Mouse (Mus musculus) large intestine, adult 2 months (tissue): ENCODE measurements at regions not wholly inside any gene's neighbourhood (a gene's known extent, or its start where the extent isn't known, plus 50 kb on each side); places are given as distances from the start of the nearest gene placed in this dataset.

ENCODE experiments used
- DNase-seq: peaks from one replicate; pipeline ENCODE4 v3.0.0-alpha.2; 2012; ENCODE audit warnings: low read depth, low spot score
- WGBS: fragments of 180-500 bp; shearing (Covaris S2); methylation state at CpG from one replicate; pipeline ENCODE4 v1.1.7; 2018; 5-methylcytosine and 5-hydroxymethylcytosine counted together

- whole genome bisulfite sequencing, result 60% methylated on average over 5 of the region's 5 CpGs
These were observed 338.4 kb downstream of the Rnd3 start for GRCm38 (mm10) chr2:50810336-50811066.

DNA sequence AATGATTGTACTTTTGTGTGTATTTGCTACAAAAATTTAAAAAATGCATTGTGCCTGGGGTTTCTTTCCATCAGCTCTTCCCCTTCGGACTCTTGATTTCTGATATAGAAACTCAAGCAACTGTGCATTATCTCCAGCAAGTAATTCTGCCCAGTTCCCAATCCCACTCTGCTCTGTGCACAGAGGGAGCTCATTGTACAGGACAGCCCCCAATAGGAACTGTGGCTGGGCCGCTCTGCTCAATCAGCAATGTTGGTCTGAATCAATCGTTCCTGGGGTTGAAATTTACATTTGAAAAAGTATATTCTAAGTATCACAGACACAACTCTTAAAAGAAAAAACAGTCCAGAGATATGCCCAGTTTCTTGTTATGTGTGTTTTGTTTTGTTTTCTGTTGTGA lies 339.1 kb downstream of the Rnd3 start:
- 88% methylated on average over 3 of the region's 3 CpGs for WGBS
- no peak for DNase-seq

More at GRCm38 (mm10) chr2:50810336-50811066, 338.4 kb downstream of the Rnd3 start:
- no peak for DNase-seq

DNA sequence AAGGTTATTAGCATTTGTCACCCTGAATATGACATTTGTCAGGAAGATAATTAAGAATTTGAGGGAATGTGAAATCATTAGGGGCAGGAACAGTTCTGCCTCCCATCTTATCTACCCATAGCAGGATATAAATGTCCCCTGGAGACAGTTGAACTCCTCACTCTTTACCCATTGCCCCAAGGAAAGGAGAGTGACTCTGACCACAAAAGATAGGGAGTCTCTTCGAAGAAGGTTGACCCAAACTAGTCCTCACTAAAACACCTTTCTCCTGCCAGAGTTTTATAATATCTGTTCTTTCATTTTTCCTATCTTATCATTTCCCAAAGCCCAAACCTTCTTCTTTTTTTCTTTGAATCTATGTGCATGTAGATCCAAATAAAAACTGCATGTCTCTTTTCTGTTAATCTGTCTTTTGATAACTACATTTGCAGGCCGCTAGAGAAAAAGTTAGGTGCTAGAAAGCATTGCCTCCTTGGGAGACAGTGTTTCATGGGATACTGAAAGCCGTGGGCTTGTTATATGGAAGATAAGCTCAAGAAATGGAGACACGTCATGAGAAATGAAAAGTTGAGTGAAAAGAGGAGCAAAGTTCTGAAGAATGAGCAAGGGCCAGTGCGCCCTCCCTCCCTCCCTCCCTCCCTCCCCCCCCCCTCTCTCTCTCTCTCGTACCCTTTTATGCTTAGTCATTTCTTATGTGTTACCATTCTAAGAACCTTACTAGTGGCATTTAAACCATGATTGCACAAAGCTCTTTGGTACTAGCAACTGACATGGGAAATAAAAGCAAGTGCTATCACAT lies 341.6 kb downstream of the Rnd3 start:
- DNase-seq, result no peak
- WGBS, result 89% methylated on average over 6 of the region's 6 CpGs

DNA sequence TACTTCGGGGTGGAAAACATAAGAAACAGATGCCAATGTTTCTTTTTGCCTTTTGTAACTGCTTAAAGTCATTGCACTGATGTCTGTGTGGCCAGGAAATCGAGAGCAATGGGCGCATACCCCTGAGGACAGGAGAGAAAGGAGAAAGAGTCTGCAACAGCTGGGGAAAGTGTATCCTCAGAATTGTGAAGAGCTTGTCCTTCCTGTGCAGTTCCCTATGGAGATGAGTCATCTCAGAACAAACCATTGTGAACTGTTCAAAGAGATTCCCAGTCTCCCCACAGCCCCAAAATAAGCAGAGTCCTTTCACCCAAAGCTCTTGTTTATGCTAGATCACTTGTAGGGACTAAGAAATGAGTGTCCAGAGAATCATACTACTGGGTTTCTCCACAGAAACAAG lies 343.3 kb downstream of the Rnd3 start:
- WGBS, result 80% methylated on average over 3 of the region's 3 CpGs
- no peak for DNase-seq

DNA sequence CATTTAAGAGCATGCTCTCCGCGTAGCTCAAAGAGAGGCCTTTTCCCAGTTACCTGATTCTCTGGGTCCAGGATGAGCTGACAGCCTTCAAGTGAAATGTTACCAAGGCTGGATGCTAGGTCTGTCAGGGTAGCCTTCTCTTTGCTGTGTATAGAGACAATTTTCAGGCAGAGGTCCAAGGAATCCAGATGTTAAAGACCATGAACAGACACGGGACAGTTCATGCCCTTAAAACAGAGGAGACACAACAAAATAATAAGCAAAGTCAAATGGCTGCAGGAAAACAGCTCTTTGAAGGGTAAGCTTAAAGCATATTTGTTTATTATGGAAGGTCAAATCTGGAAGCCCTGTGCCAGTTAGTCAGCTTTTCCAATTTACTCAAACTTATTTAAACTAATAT lies 352.8 kb downstream of the Rnd3 start:
- DNase-seq, result no peak
- 80% methylated on average over 3 of the region's 3 CpGs for WGBS

DNA sequence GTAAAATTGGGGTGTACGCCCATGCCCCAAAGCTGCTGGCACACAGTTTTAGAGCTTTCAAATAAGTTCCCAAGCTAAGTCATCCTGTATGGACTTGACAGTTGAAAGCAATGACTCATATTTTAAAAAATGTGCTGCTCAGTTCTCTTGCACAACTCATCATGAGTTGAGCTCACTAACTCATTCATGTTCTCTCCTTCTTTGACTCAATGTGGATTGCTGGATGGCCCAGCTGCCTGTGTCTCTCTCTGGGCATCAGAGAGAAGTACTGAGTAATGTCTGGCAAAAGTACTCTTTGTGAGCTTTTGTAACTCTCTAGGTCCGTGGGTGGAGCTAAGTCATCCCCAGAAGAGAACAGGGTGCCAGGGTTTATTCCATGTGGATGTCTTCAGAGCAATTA lies 355.3 kb downstream of the Rnd3 start:
- WGBS, result 75% methylated on average over 2 of the region's 2 CpGs
- no peak for DNase-seq

DNA sequence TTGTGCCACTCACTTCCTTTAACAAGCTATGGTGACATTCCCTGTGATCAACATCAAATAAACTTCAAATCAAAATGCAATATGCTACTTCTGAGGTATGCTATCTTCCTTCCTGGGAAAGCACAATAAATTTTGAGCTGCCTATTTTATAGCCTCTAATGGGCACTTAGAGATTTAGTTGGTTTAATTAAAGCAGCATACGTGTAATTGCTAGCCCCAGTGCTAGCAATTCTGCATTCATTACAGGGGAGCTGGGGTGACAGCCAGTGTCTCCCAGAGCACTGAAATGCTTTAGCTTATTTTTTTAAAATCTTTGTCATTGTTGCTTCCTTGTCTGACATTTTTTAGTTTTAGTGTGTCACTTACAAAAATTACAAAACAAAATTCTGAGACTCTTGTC lies 355.8 kb downstream of the Rnd3 start:
- DNase-seq, result no peak
- 60% methylated on average over 1 of the region's 1 CpGs for WGBS

GRCm38 (mm10) chr2:50789051-50789651 lies 359.8 kb downstream of the Rnd3 start:
- 56% methylated on average over 4 of the region's 4 CpGs for WGBS

DNA sequence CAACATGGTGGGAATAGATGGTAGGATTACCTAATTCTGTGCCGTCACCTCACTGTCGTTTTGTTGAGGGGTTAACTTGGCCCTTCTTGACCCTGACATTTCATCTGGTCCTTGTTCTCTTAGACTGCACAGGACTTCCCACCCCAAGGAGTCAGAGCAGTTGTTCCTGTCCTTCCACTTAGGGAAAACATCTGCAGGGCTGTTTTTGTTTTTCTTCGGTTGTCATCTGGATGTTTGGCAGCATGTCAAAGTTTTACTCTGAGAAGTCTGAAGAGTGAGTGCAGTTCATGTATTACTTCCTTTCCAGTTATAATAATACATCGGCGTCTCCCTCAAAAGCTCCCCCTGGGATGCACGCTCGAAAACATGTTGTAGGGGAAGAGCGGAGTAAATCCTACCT lies 376.8 kb downstream of the Rnd3 start:
- 71% methylated on average over 8 of the region's 8 CpGs for WGBS
- no peak for DNase-seq

More at GRCm38 (mm10) chr2:50789051-50789651, 359.8 kb downstream of the Rnd3 start:
- no peak for DNase-seq

GRCm38 (mm10) chr2:50759016-50759415 lies 389.9 kb downstream of the Rnd3 start:
- DNase-seq, result no peak
- WGBS, result 62% methylated on average over 2 of the region's 2 CpGs

DNA sequence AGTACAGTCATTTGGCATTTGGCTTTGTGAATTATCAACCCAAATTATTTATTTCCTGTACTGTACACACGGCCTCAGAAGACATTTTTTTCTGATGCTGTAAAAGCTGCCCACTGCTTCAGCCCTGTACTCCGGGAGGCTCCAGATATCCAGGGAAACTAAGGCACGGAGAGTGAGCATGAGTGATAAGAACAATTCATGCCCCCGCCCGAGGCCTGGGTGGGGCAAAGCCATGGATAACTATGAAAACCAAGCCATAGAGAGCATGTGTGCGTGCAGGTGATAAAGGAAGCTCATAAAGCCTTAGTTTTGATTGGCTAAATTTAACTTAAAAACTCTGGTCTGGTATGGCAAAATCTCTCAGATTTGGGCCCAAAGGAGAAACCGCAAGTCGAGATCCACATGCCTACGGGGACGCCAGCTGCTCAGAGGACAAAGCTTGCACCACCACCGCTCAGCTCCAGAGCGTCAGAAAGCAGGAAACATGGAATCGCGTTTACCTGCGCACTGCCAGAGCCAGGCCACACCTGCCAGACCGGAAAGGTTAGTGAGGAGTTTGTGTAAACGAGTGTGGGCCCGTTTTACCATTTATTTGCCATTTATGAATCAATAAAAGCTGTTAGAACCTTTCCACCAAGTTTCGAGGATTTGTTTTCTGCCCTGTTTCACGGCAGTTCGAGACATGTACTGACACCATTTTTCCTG lies 390.9 kb downstream of the Rnd3 start:
- WGBS, result 34% methylated on average over 21 of the region's 21 CpGs
- DNase-seq, result peak; percentile 37

- 85% methylated on average over 9 of the region's 9 CpGs for WGBS
- DNase-seq, result no peak
These were observed 393.1 kb downstream of the Rnd3 start for GRCm38 (mm10) chr2:50755616-50756450.

GRCm38 (mm10) chr2:50755160-50755559 lies 393.8 kb downstream of the Rnd3 start:
- no peak for DNase-seq
- WGBS, result 84% methylated on average over 6 of the region's 6 CpGs

GRCm38 (mm10) chr2:50752408-50752807 lies 396.5 kb downstream of the Rnd3 start:
- 89% methylated on average over 9 of the region's 9 CpGs for WGBS
- DNase-seq, result no peak

- no peak for DNase-seq
These were observed 398.1 kb downstream of the Rnd3 start for GRCm38 (mm10) chr2:50750799-50751198.

GRCm38 (mm10) chr2:50744625-50745214 lies 404.2 kb downstream of the Rnd3 start:
- WGBS, result 93% methylated on average over 13 of the region's 13 CpGs

More at GRCm38 (mm10) chr2:50750799-50751198, 398.1 kb downstream of the Rnd3 start:
- WGBS, result 73% methylated on average over 5 of the region's 5 CpGs

GRCm38 (mm10) chr2:50743785-50744258 lies 405.1 kb downstream of the Rnd3 start:
- 98% methylated on average over 3 of the region's 3 CpGs for WGBS
- no peak for DNase-seq

More at GRCm38 (mm10) chr2:50744625-50745214, 404.2 kb downstream of the Rnd3 start:
- no peak for DNase-seq

- WGBS, result 52% methylated on average over 2 of the region's 2 CpGs
- no peak for DNase-seq
These were observed 406.5 kb downstream of the Rnd3 start for GRCm38 (mm10) chr2:50742421-50742820.

- WGBS, result 58% methylated on average over 2 of the region's 2 CpGs
- DNase-seq, result no peak
These were observed 407.6 kb downstream of the Rnd3 start for GRCm38 (mm10) chr2:50741337-50741736.
